Mouse (Mus musculus) midbrain, embryonic 16.5 days (tissue): ENCODE results near the gene Mrpl19. TPM values are rescaled to one million over a fixed set of nuclear protein-coding genes. Genes with fewer than 3 reads are reported as not detected.

ENCODE experiments used
- ATAC-seq: fragments of 200-750 bp; cut with Nextera tagmentation; 2 replicates; pipeline ENCODE4 v1.8.0; 2017; ENCODE audit warnings: moderate TSS enrichment
- H3K27ac ChIP-seq: fragments of 300-500 bp; sonication (generic); 2 replicates; pipeline ENCODE4 v1.5.1; 2014; ENCODE audit warnings: mild to moderate bottlenecking, low read length, mixed read lengths
- H3K27me3 ChIP-seq: fragments of 300-500 bp; sonication (generic); 2 replicates; pipeline ENCODE4 v1.6.1; 2014; ENCODE audit warnings: low read depth, low read length, mixed read lengths; ENCODE audit not compliant: control insufficient read depth, insufficient read depth
- H3K36me3 ChIP-seq: fragments of 300-500 bp; sonication (generic); 2 replicates; pipeline ENCODE4 v1.6.1; 2014; ENCODE audit warnings: mild to moderate bottlenecking, low read length, moderate library complexity, mixed read lengths; ENCODE audit not compliant: control insufficient read depth, insufficient read depth
- H3K4me1 ChIP-seq: fragments of 300-500 bp; sonication (generic); 2 replicates; pipeline ENCODE4 v1.6.1; 2014; ENCODE audit warnings: mild to moderate bottlenecking, low read length, mixed read lengths; ENCODE audit not compliant: control insufficient read depth, insufficient read depth
- H3K4me2 ChIP-seq: fragments of 300-500 bp; sonication (generic); 2 replicates; pipeline ENCODE4 v1.6.1; 2014; ENCODE audit warnings: mild to moderate bottlenecking, low read length, mixed read lengths
- H3K4me3 ChIP-seq: fragments of 300-500 bp; sonication (generic); 2 replicates; pipeline ENCODE4 v1.5.1; 2014; ENCODE audit warnings: low read depth, mild to moderate bottlenecking, low read length, moderate library complexity, mixed read lengths
- H3K9ac ChIP-seq: fragments of 300-500 bp; sonication (generic); 2 replicates; pipeline ENCODE4 v1.6.1; 2014; ENCODE audit warnings: low read depth, low read length, mixed read lengths
- H3K9me3 ChIP-seq: fragments of 300-500 bp; sonication (generic); replicated peaks from 2 replicates; pipeline ENCODE4 v1.6.1; 2014; ENCODE audit warnings: mild to moderate bottlenecking, low read length, mixed read lengths; ENCODE audit not compliant: control insufficient read depth, poor library complexity, severe bottlenecking
- WGBS: fragments of 180-500 bp; shearing (Covaris S2); extraction: QIAGEN DNeasy Blood & Tissue Kit; methylation state at CpG from one replicate; pipeline ENCODE4 v1.1.7; 2014; 5-methylcytosine and 5-hydroxymethylcytosine counted together
- polyA plus RNA-seq: library from polyadenylated mRNA; unstranded; fragments of >200 nt; fragmentation: Nextera tagmentation; extraction: Ambion mirVana; gene quantifications from 2 replicates; pipeline ENCODE4 v1.2.1, GENCODE M21; 2015

The Mrpl19 gene
- polyA plus RNA-seq, 1 experiment from 2014 or later, result 41.7 TPM

GRCm38 (mm10) chr6:81975971-81976621 lies 10.3 kb upstream of the Mrpl19 start:
- H3K27ac ChIP-seq, result no peak overlapping the region
- no peaks in the 10 kb centered on the region for H3K4me1 ChIP-seq
- no peak overlapping the region for H3K4me3 ChIP-seq
- H3K4me2 ChIP-seq, result no peak overlapping the region
- no peaks in the 10 kb centered on the region for H3K36me3 ChIP-seq
- ATAC-seq, result peak; percentile 69; the same call in 1 of the 2 replicates
- 35% methylated on average over 7 of the region's 7 CpGs for WGBS
- H3K9me3 ChIP-seq, result no peaks in the 10 kb centered on the region
- H3K27me3 ChIP-seq, result no peaks in the 10 kb centered on the region; the same call in 1 of the 2 replicates
- no peak overlapping the region for H3K9ac ChIP-seq

GRCm38 (mm10) chr6:81972595-81972994 lies 6.8 kb upstream of the Mrpl19 start:
- ATAC-seq, result no peak
- no peaks in the 10 kb centered on the region for H3K36me3 ChIP-seq
- H3K9ac ChIP-seq, result no peak overlapping the region
- no peaks in the 10 kb centered on the region; the same call in 1 of the 2 replicates for H3K27me3 ChIP-seq
- no peak overlapping the region for H3K4me3 ChIP-seq
- H3K9me3 ChIP-seq, result no peaks in the 10 kb centered on the region
- no peaks in the 10 kb centered on the region for H3K4me1 ChIP-seq
- 87% methylated on average over 8 of the region's 8 CpGs for WGBS
- no peak overlapping the region for H3K4me2 ChIP-seq
- H3K27ac ChIP-seq, result no peak overlapping the region

- H3K4me2 ChIP-seq, result no peak overlapping the region
- WGBS, result 30% methylated on average over 7 of the region's 7 CpGs
- H3K27ac ChIP-seq, result no peak overlapping the region
- ATAC-seq, result no peak
- no peak overlapping the region for H3K4me3 ChIP-seq
- no peaks in the 10 kb centered on the region for H3K4me1 ChIP-seq
- no peaks in the 10 kb centered on the region for H3K27me3 ChIP-seq
- H3K36me3 ChIP-seq, result no peaks in the 10 kb centered on the region
- H3K9ac ChIP-seq, result no peak overlapping the region
- H3K9me3 ChIP-seq, result no peaks in the 10 kb centered on the region
Observed at GRCm38 (mm10) chr6:81971196-81971595, 5.4 kb upstream of the Mrpl19 start.

GRCm38 (mm10) chr6:81966068-81966544 lies 348 bp upstream of the Mrpl19 start:
- ATAC-seq, result peak; percentile 78; the same call in 1 of the 2 replicates
- 39% methylated on average over 2 of the region's 2 CpGs for WGBS
- H3K9ac ChIP-seq, result peak overlapping the region; percentile 72; the same call in 1 of the 2 replicates
- no peaks in the 10 kb centered on the region for H3K9me3 ChIP-seq
- H3K4me3 ChIP-seq, result peak overlapping the region; percentile 71
- H3K4me2 ChIP-seq, result peak overlapping the region; percentile 63
- H3K36me3 ChIP-seq, result peaks cover 9% of the 10 kb centered on the region
- peaks cover 11% of the 10 kb centered on the region for H3K4me1 ChIP-seq
- H3K27ac ChIP-seq, result no peak overlapping the region
- H3K27me3 ChIP-seq, result no peaks in the 10 kb centered on the region

- H3K4me2 ChIP-seq, result no peak overlapping the region
- H3K9ac ChIP-seq, result no peak overlapping the region
- H3K27ac ChIP-seq, result no peak overlapping the region
- no peaks in the 10 kb centered on the region for H3K27me3 ChIP-seq
- WGBS, result 91% methylated on average over 1 of the region's 1 CpGs
- H3K4me3 ChIP-seq, result no peak overlapping the region
- no peak for ATAC-seq
- peaks cover 33% of the 10 kb centered on the region for H3K36me3 ChIP-seq
- H3K4me1 ChIP-seq, result peaks cover 9% of the 10 kb centered on the region
- H3K9me3 ChIP-seq, result no peaks in the 10 kb centered on the region
Observed at GRCm38 (mm10) chr6:81960284-81960683, 5.5 kb downstream of the Mrpl19 start.

- Histone ChIP-seq H3K27ac (no peak overlapping the region), H3K27me3 (no peaks in the 10 kb centered on the region), H3K4me3 (no peak overlapping the region), H3K4me1 (peaks cover 5% of the 10 kb centered on the region), H3K4me2 (no peak overlapping the region), H3K36me3 (peaks cover 33% of the 10 kb centered on the region), H3K9ac (no peak overlapping the region), H3K9me3 (no peaks in the 10 kb centered on the region)
- ATAC-seq, result no peak
- 93% methylated on average over 8 of the region's 8 CpGs for WGBS
Observed at GRCm38 (mm10) chr6:81959866-81960265, 5.9 kb downstream of the Mrpl19 start.

- WGBS, result 93% methylated on average over 11 of the region's 11 CpGs
- H3K4me1 ChIP-seq, result no peaks in the 10 kb centered on the region
- H3K9me3 ChIP-seq, result no peaks in the 10 kb centered on the region
- no peaks in the 10 kb centered on the region for H3K27me3 ChIP-seq
- ATAC-seq, result no peak
- H3K36me3 ChIP-seq, result peaks cover 31% of the 10 kb centered on the region
- no peak overlapping the region for H3K9ac ChIP-seq
- no peak overlapping the region for H3K4me3 ChIP-seq
- no peak overlapping the region for H3K4me2 ChIP-seq
- H3K27ac ChIP-seq, result no peak overlapping the region
Observed at GRCm38 (mm10) chr6:81957992-81958391, 7.8 kb downstream of the Mrpl19 start.

- ATAC-seq, result no peak
- Histone ChIP-seq H3K36me3 (peaks cover 29% of the 10 kb centered on the region), H3K4me3 (no peak overlapping the region), H3K4me1 (no peaks in the 10 kb centered on the region), H3K27me3 (no peaks in the 10 kb centered on the region), H3K9ac (no peak overlapping the region), H3K4me2 (no peak overlapping the region), H3K9me3 (no peaks in the 10 kb centered on the region), H3K27ac (no peak overlapping the region)
- WGBS, result 94% methylated on average over 4 of the region's 4 CpGs
Observed at GRCm38 (mm10) chr6:81956399-81956798, 9.4 kb downstream of the Mrpl19 start.

GRCm38 (mm10) chr6:81955133-81955532 lies 10.6 kb downstream of the Mrpl19 start:
- no peaks in the 10 kb centered on the region for H3K27me3 ChIP-seq
- no peak overlapping the region for H3K4me2 ChIP-seq
- no peak overlapping the region for H3K27ac ChIP-seq
- WGBS, result 93% methylated on average over 5 of the region's 5 CpGs
- H3K4me1 ChIP-seq, result no peaks in the 10 kb centered on the region
- H3K9me3 ChIP-seq, result no peaks in the 10 kb centered on the region
- H3K4me3 ChIP-seq, result no peak overlapping the region
- no peak for ATAC-seq
- H3K36me3 ChIP-seq, result peaks cover 28% of the 10 kb centered on the region
- H3K9ac ChIP-seq, result no peak overlapping the region
